Mouse (Mus musculus) G1E (cell line): ENCODE data around the gene Tshz2. TPM values are rescaled to one million over a fixed set of nuclear protein-coding genes. Genes with fewer than 3 reads are reported as not detected.

Source experiments
- ATAC-seq: 2 replicates; pipeline ENCODE4 v1.8.0; 2016; ENCODE audit warnings: mild to moderate bottlenecking; ENCODE audit not compliant: insufficient number of reproducible peaks, poor library complexity, low FRiP score, severe bottlenecking; ENCODE audit errors: extremely low read depth
- DNase-seq: peaks from one replicate; pipeline ENCODE4 v3.0.0; 2012; ENCODE audit warnings: low spot score
- H3K27me3 ChIP-seq: 2 replicates; pipeline ENCODE4 v1.6.1; 2012; ENCODE audit warnings: mild to moderate bottlenecking, low read length, inconsistent platforms; ENCODE audit not compliant: insufficient read depth
- H3K36me3 ChIP-seq: replicated peaks from 2 replicates; pipeline ENCODE3; 2012; ENCODE audit warnings: mild to moderate bottlenecking, inconsistent platforms
- H3K4me1 ChIP-seq: 2 replicates; pipeline ENCODE4 v1.6.1; 2012; ENCODE audit warnings: low read depth, low read length, inconsistent platforms, mixed read lengths; ENCODE audit not compliant: insufficient read depth
- H3K4me3 ChIP-seq: 2 replicates; pipeline ENCODE4 v1.5.1; 2012; ENCODE audit warnings: low read depth, mild to moderate bottlenecking, inconsistent platforms, low read length, moderate library complexity, mixed read lengths
- H3K9me3 ChIP-seq: replicated peaks from 2 replicates; pipeline ENCODE4 v1.6.1; 2012; ENCODE audit warnings: inconsistent platforms
- CTCF ChIP-seq: IDR thresholded peaks from 2 replicates; pipeline ENCODE4 v1.5.1; 2012; ENCODE audit warnings: low read depth, low read length, inconsistent platforms, mixed read lengths
- GATA1 ChIP-seq: IDR thresholded peaks from 2 replicates; pipeline ENCODE4 v1.6.1; 2012; ENCODE audit warnings: borderline replicate concordance, low read length, inconsistent platforms, mixed read lengths
- GATA2 ChIP-seq: IDR thresholded peaks from 2 replicates; pipeline ENCODE4 v1.6.1; 2012; ENCODE audit warnings: low read depth, low read length, inconsistent platforms, borderline replicate concordance
- POLR2AphosphoS5 ChIP-seq: IDR thresholded peaks from 2 replicates; pipeline ENCODE4 v1.6.1; 2012; ENCODE audit warnings: low read depth, low read length, inconsistent platforms; ENCODE audit not compliant: insufficient replicate concordance
- TAL1 ChIP-seq: conservative IDR thresholded peaks from 2 replicates; pipeline ENCODE4 v1.6.1; 2012; ENCODE audit warnings: low read depth, low read length, inconsistent platforms, mixed read lengths
- polyA plus RNA-seq: library from polyadenylated mRNA; stranded (reverse); fragments of >175 nt; gene quantifications from 2 replicates; pipeline ENCODE4 v1.2.3, GENCODE M21; 2012
- total RNA-seq, 2 experiments: library from RNA; stranded (forward) in 1 of 2; stranded (reverse) in 1 of 2; fragments of 200-1000 nt in 1 of 2; fragments of >200 nt in 1 of 2; fragmentation: Nextera tagmentation in 1 of 2; gene quantifications; 2 replicates each; pipeline ENCODE4 v1.2.3; 2014 to 2017

Tshz2 gene
- total and polyA plus RNA-seq, 3 experiments: 0.16 TPM; not detected in 2

DNA sequence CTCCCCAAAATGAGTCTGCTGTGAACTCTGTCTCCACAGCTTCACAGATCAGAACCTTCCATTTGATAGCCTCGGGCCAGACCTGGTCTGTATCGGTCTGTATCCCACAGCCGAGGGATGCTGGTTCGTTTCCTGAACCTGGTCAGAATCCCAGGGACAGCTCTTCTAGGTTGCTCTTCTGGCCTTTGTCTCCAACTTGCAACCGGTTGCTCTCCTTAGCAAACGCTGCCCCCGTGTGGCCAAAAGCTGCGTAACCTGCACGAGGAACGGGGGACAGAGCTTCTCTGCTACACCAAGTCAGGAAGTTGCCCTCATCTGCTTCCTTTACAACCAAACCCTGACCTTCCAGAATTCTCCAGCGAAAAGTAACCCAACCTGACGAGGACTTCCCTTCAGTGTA, 468.3 kb downstream of the Tshz2 start:
- ATAC-seq: peak; percentile 57

DNA sequence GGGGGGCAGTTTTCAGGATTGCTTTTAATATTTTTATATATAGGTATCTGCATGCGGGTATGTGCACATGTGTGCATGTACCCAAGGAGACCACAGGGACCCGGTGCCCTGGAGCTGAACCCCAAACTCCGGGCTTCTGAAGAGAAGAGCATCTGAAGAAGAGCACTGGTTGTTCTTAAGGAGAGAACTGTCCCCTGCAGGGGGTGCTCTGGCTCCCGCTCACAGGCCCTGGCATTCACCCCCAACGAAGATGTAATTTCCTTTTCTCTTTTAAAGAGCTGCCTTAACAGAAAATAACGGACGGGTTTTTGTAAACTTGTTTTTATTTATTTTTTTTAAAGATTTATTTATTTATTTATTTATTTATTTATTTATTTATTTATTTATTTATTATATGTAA, 469.1 kb downstream of the Tshz2 start:
- DNase-seq (no peak), ATAC-seq (no peak)
- Histone ChIP-seq H3K4me1 (peaks cover 12% of the 10 kb centered on the region; the same call in 1 of the 2 replicates), H3K27me3 (no peaks in the 10 kb centered on the region), H3K36me3 (peaks cover 39% of the 10 kb centered on the region), H3K9me3 (no peaks in the 10 kb centered on the region), H3K4me3 (no peak overlapping the region)
- no peak for TF ChIP-seq GATA2
- no peak for TF ChIP-seq TAL1
- no peak for TF ChIP-seq GATA1
- TF ChIP-seq POLR2AphosphoS5: no peak
- TF ChIP-seq CTCF: no peak

More for the DNA sequence above, 468.3 kb downstream of the Tshz2 start:
- Histone ChIP-seq H3K36me3 (peaks cover 31% of the 10 kb centered on the region), H3K9me3 (no peaks in the 10 kb centered on the region), H3K27me3 (no peaks in the 10 kb centered on the region), H3K4me1 (peaks cover 8% of the 10 kb centered on the region; the same call in 1 of the 2 replicates), H3K4me3 (no peak overlapping the region; the same call in 1 of the 2 replicates)
- TF ChIP-seq CTCF: peak; percentile 80
- TF ChIP-seq GATA2: no peak
- peak; percentile 62 for DNase-seq

DNA sequence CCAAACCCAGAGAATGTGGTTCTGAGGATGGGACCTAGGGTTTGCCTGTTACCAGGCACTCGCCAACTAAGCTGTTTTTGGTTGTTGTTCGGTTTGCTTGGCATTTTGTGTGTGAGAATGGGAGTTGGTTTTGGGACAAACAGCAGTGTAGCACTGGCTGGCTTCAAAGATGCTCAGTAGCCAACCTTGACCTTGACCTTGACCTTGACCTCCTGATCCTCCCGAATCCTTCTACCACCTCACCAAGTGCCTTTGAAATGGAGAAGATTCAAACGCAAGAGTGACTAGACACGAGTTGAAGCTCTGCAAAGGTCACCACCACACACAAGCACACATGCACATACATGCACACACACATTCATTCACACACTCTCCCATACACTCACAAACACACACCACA, 470.5 kb downstream of the Tshz2 start:
- ATAC-seq (no peak), DNase-seq (no peak)
- TF ChIP-seq GATA1 (no peak), GATA2 (no peak), POLR2AphosphoS5 (no peak; the same call in 1 of the 2 replicates), CTCF (no peak), TAL1 (no peak)

DNA sequence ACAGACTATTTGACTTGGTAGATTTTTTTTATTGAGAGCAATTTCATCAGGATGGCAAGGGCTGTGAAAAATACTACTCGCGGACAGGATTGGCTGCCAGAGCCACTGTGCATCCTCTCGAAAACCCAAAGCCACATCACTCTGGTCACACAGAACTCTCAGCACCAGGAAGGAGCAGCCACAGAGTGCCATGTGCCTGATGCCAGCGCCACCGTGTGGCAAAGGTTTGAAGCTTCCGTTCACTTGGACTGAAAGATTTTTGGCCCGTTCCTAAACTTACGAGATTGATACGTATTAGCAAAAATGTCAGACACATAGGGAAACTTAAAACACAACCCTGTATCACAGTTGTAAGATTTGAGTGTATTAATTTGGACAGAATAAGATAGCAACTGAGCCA, 471.0 kb downstream of the Tshz2 start:
- Histone ChIP-seq H3K36me3 (peaks cover 58% of the 10 kb centered on the region), H3K9me3 (no peaks in the 10 kb centered on the region), H3K4me3 (no peak overlapping the region), H3K4me1 (peaks cover 19% of the 10 kb centered on the region; the same call in 1 of the 2 replicates), H3K27me3 (no peaks in the 10 kb centered on the region)
- TF ChIP-seq CTCF (peak; percentile 51), GATA2 (no peak)
- no peak for ATAC-seq
- DNase-seq: no peak

More for the DNA sequence above, 470.5 kb downstream of the Tshz2 start:
- H3K9me3 ChIP-seq: no peaks in the 10 kb centered on the region
- peaks cover 19% of the 10 kb centered on the region; the same call in 1 of the 2 replicates for H3K4me1 ChIP-seq
- H3K36me3 ChIP-seq: peaks cover 53% of the 10 kb centered on the region
- H3K27me3 ChIP-seq: no peaks in the 10 kb centered on the region
- H3K4me3 ChIP-seq: no peak overlapping the region

DNA sequence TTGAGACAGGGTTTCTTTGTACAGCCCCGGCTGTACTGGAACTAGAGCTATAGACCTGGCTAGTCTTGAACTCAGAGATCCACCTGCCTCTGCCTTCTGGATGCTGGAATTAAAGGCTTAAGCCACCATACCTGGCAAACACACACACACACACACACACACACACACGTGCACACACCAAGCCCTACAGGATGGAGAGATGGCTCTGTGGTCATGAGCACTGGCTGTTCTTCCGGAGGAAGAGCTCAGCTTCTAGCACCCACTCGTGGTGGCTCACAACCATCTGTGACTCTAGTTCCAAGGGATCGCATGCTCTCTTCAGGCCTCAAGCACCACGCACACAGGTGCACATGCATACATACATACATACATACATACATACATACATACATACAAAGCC, 471.6 kb downstream of the Tshz2 start:
- peaks cover 19% of the 10 kb centered on the region; the same call in 1 of the 2 replicates for H3K4me1 ChIP-seq
- H3K4me3 ChIP-seq: no peak overlapping the region
- H3K9me3 ChIP-seq: no peaks in the 10 kb centered on the region
- peaks cover 63% of the 10 kb centered on the region for H3K36me3 ChIP-seq
- DNase-seq (no peak), ATAC-seq (no peak)
- H3K27me3 ChIP-seq: no peaks in the 10 kb centered on the region
- no peak for TF ChIP-seq TAL1
- no peak for TF ChIP-seq POLR2AphosphoS5
- no peak for TF ChIP-seq CTCF
- no peak for TF ChIP-seq GATA2

DNA sequence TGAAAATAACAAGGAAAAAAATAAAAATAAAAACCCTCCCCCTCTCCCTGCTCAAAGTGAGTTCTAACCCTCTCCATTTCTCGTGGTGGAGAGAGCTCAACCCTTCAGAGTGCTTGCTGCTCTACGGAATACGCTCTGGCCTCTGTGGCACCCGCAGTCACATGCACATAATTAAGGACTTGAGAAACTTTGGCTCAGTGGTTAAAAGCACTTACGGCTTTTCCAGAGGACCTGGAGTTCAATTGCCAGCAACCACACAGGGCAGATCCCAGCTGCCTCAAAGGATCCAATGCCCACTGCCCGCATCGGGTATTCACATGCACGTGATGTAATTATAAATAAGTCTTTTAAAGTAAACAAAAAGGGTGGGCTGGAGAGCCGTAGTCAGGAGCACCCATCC, 473.2 kb downstream of the Tshz2 start:
- DNase-seq: no peak
- peaks cover 79% of the 10 kb centered on the region for H3K36me3 ChIP-seq
- H3K9me3 ChIP-seq: no peaks in the 10 kb centered on the region
- H3K27me3 ChIP-seq: no peaks in the 10 kb centered on the region
- peaks cover 19% of the 10 kb centered on the region; the same call in 1 of the 2 replicates for H3K4me1 ChIP-seq
- no peak for ATAC-seq
- no peak overlapping the region for H3K4me3 ChIP-seq
- TF ChIP-seq TAL1 (no peak), POLR2AphosphoS5 (no peak), GATA2 (no peak), CTCF (no peak), GATA1 (no peak)

DNA sequence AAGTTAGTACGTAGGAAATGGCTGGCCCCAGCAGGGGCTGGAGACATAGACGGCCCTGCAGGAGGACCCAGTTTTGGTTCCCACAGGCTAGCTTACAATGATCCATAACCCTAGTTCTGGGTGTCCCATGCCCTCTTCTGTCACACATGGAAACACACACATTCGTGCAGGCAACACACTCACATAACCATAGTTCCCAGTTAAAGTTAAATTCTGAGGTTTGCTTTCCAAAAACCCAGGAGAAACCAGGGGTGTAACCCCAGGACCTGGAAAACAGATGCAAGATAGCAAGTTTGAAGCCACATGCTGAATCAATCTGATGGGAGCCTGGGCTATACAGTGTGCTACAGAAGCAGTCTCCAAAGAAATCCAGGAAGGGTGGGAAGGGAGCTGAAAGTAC, 475.0 kb downstream of the Tshz2 start:
- Histone ChIP-seq H3K4me3 (no peak overlapping the region), H3K4me1 (peaks cover 18% of the 10 kb centered on the region), H3K9me3 (no peaks in the 10 kb centered on the region), H3K27me3 (no peaks in the 10 kb centered on the region), H3K36me3 (peaks cover 92% of the 10 kb centered on the region)
- ATAC-seq (no peak), DNase-seq (no peak)
- no peak for TF ChIP-seq GATA2
- TF ChIP-seq GATA1: no peak
- no peak for TF ChIP-seq CTCF
- no peak for TF ChIP-seq TAL1
- TF ChIP-seq POLR2AphosphoS5: no peak
